Mouse (Mus musculus): ENCODE measurements around the gene Jph3.

DNA sequence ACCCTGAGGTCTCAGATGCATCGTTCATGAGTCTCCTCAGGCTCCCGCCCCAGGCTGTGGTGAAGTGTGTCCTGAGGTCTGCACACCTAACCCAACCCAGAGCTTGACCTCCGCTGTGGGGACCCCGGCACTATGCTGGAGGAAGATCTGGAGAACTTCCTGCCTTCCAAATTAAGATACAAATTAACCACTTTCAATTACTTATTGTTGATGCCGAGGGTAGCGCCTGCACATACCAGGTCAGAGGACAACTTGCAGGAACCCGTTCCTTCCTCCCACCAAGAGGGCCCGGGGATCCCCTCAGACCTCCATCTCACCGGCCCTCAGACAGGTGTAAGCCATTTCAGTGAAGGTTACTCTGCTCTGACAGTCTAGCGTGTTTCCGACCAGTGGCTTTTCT lies 22.5 kb upstream of the Jph3 start:
- TF ChIP-seq CTCF (IDR thresholded peaks at IDR 0.05; ENCODE audit: extremely low read depth, insufficient read depth, low read length) (no peak), POLR2A (IDR thresholded peaks at IDR 0.05; ENCODE audit: extremely low read depth, insufficient read depth, low read length) (no peak)

Measured in cortical plate, adult 2 months (tissue).